Mouse (Mus musculus) mouse trophoblast stem cell (cell line): ENCODE measurements around the gene Gm4756.
"Not testable (repeated sequence)": the region's sequence is repeated elsewhere in the genome, so short reads cannot be mapped to it uniquely, and the experiment has no call there.

Experiments used
- in situ Hi-C, 2 experiments: fragments of 300-500 bp; cut with MseI, MboI; formaldehyde crosslinking; loops; 2 replicates in 1 of 2; 3 replicates in 1 of 2; pipeline ENCODE4 v1.15.1; 2025

Gene Gm4756

GRCm38 (mm10) chr12:72649611-72650330 is at the start of gene Gm4756:
Gene Gm4756, minus strand, starts transcription at chr12:72649661.
- in situ Hi-C loops, result loop anchor here in 1 of 2 experiments (5.0 to 10.0 kb wide), 2 partner anchors 135 to 187 kb away; no protein-coding TSS in a partner anchor

GRCm38 (mm10) chr12:72694901-72695463 is 45.5 kb upstream of the Gm4756 start:
- in situ Hi-C loops, result no loop called here

- in situ Hi-C loops, result no loop called here
Observed at GRCm38 (mm10) chr12:72694438-72694837, 45.0 kb upstream of the Gm4756 start.

- in situ Hi-C loops, result no loop called here
Observed at GRCm38 (mm10) chr12:72693895-72694294, 44.4 kb upstream of the Gm4756 start.

GRCm38 (mm10) chr12:72688281-72688680 is 38.8 kb upstream of the Gm4756 start:
- in situ Hi-C loops, result not testable (repeated sequence)

- in situ Hi-C loops, result not testable (repeated sequence)
Observed at GRCm38 (mm10) chr12:72687741-72688140, 38.3 kb upstream of the Gm4756 start.

GRCm38 (mm10) chr12:72686566-72686965 is 37.1 kb upstream of the Gm4756 start:
- in situ Hi-C loops, result not testable (repeated sequence)

- in situ Hi-C loops, result no loop called here
Observed at GRCm38 (mm10) chr12:72683612-72684011, 34.2 kb upstream of the Gm4756 start.

GRCm38 (mm10) chr12:72682511-72683282 is 33.2 kb upstream of the Gm4756 start:
- in situ Hi-C loops, result no loop called here

GRCm38 (mm10) chr12:72681919-72682318 is 32.5 kb upstream of the Gm4756 start:
- in situ Hi-C loops, result no loop called here

GRCm38 (mm10) chr12:72679635-72680034 is 30.2 kb upstream of the Gm4756 start:
- in situ Hi-C loops, result no loop called here

- in situ Hi-C loops, result no loop called here
Observed at GRCm38 (mm10) chr12:72674820-72675219, 25.4 kb upstream of the Gm4756 start.

GRCm38 (mm10) chr12:72674079-72674797 is 24.8 kb upstream of the Gm4756 start:
- in situ Hi-C loops, result no loop called here

- in situ Hi-C loops, result no loop called here
Observed at GRCm38 (mm10) chr12:72671516-72672135, 22.2 kb upstream of the Gm4756 start.

- in situ Hi-C loops, result no loop called here
Observed at GRCm38 (mm10) chr12:72670921-72671320, 21.5 kb upstream of the Gm4756 start.

GRCm38 (mm10) chr12:72667868-72668469 is 18.5 kb upstream of the Gm4756 start:
- in situ Hi-C loops, result no loop called here

- in situ Hi-C loops, result no loop called here
Observed at GRCm38 (mm10) chr12:72666015-72666414, 16.6 kb upstream of the Gm4756 start.

- in situ Hi-C loops, result no loop called here
Observed at GRCm38 (mm10) chr12:72664735-72665337, 15.4 kb upstream of the Gm4756 start, which contains the start of gene Dhrs7. Gene Dhrs7, minus strand, starts transcription at chr12:72664909.

- in situ Hi-C loops, result no loop called here
Observed at GRCm38 (mm10) chr12:72664020-72664734, 14.7 kb upstream of the Gm4756 start.

GRCm38 (mm10) chr12:72655775-72656174 is 6.3 kb upstream of the Gm4756 start:
- in situ Hi-C loops, result loop anchor here in 1 of 2 experiments (10.0 kb wide), 1 partner anchor 141 kb away; no protein-coding TSS in a partner anchor
